Mouse (Mus musculus) heart, postnatal 0 days (tissue): Measurements from ENCODE around the gene Ncam1. TPM values are rescaled to one million over a fixed set of nuclear protein-coding genes. Genes with fewer than 3 reads are reported as not detected.

Source experiments
- ATAC-seq: fragments of 200-750 bp; cut with Nextera tagmentation; 2 replicates; pipeline ENCODE4 v1.8.0; 2017; ENCODE audit warnings: low read depth, moderate number of reproducible peaks, moderate library complexity; ENCODE audit not compliant: insufficient read depth
- DNase-seq: peaks from one replicate; pipeline ENCODE4 v3.0.0-alpha.2; 2016; ENCODE audit warnings: low spot score
- H3K27ac ChIP-seq: fragments of 300-500 bp; sonication (generic); 2 replicates; pipeline ENCODE4 v1.5.1; 2014; ENCODE audit warnings: low read depth, mild to moderate bottlenecking
- H3K27me3 ChIP-seq: fragments of 300-500 bp; sonication (generic); 2 replicates; pipeline ENCODE4 v1.6.1; 2014; ENCODE audit warnings: low read length, mixed read lengths; ENCODE audit not compliant: control insufficient read depth, insufficient read depth
- H3K36me3 ChIP-seq: fragments of 300-500 bp; sonication (generic); replicated peaks from 2 replicates; pipeline ENCODE4 v1.6.1; 2014; ENCODE audit warnings: low read length, mixed read lengths; ENCODE audit not compliant: control insufficient read depth, insufficient read depth
- H3K4me1 ChIP-seq: fragments of 300-500 bp; sonication (generic); 2 replicates; pipeline ENCODE4 v1.6.1; 2014; ENCODE audit warnings: antibody characterized with exemption; ENCODE audit not compliant: control insufficient read depth, insufficient read depth
- H3K4me2 ChIP-seq: fragments of 300-500 bp; sonication (generic); 2 replicates; pipeline ENCODE4 v1.6.1; 2014; ENCODE audit warnings: low read depth, mild to moderate bottlenecking, low read length, moderate library complexity
- H3K4me3 ChIP-seq: fragments of 300-500 bp; sonication (generic); 2 replicates; pipeline ENCODE4 v1.5.1; 2014; ENCODE audit warnings: low read depth, low read length
- H3K9ac ChIP-seq: fragments of 300-500 bp; sonication (generic); replicated peaks from 2 replicates; pipeline ENCODE4 v1.6.1; 2014; ENCODE audit warnings: low read depth, low read length, mixed read lengths
- H3K9me3 ChIP-seq: fragments of 300-500 bp; sonication (generic); replicated peaks from 2 replicates; pipeline ENCODE4 v1.6.1; 2016; ENCODE audit warnings: low read length; ENCODE audit not compliant: control insufficient read depth
- CTCF ChIP-seq: IDR thresholded peaks from 2 replicates; pipeline ENCODE4 v1.5.1; 2016; ENCODE audit warnings: antibody characterized with exemption, control low read depth, low read depth
- EP300 ChIP-seq: IDR thresholded peaks from 2 replicates; pipeline ENCODE4 v1.6.1; 2016; ENCODE audit warnings: antibody characterized with exemption, low read depth
- WGBS: fragments of 180-500 bp; shearing (Covaris S2); extraction: QIAGEN DNeasy Blood & Tissue Kit; methylation state at CpG from one replicate; pipeline ENCODE4 v1.1.7; 2014; 5-methylcytosine and 5-hydroxymethylcytosine counted together
- polyA plus RNA-seq: library from polyadenylated mRNA; unstranded; fragments of >200 nt; fragmentation: Nextera tagmentation; extraction: Ambion mirVana; gene quantifications from 2 replicates; pipeline ENCODE4 v1.2.1, GENCODE M21; 2015
- total RNA-seq: library from RNA; depleted of rRNA; stranded (reverse); fragments of >200 nt; gene quantifications from 2 replicates; pipeline ENCODE4 v1.2.3, GENCODE M21; 2014; ENCODE audit warnings: low replicate concordance

Ncam1 gene
- total and polyA plus RNA-seq, 2 experiments from 2014 or later: 91.4 to 154 TPM

GRCm38 (mm10) chr9:49530739-49531138, 268.0 kb downstream of the Ncam1 start:
- Histone ChIP-seq H3K4me1 (no peaks in the 10 kb centered on the region), H3K9ac (no peak overlapping the region), H3K36me3 (no peaks in the 10 kb centered on the region; the same call in 1 of the 2 replicates), H3K27me3 (no peaks in the 10 kb centered on the region), H3K4me3 (no peak overlapping the region), H3K27ac (no peak overlapping the region), H3K9me3 (no peaks in the 10 kb centered on the region), H3K4me2 (no peak overlapping the region)
- ATAC-seq (no peak), DNase-seq (no peak)
- TF ChIP-seq CTCF (no peak), EP300 (no peak)
- 77% methylated on average over 4 of the region's 4 CpGs for WGBS

DNA sequence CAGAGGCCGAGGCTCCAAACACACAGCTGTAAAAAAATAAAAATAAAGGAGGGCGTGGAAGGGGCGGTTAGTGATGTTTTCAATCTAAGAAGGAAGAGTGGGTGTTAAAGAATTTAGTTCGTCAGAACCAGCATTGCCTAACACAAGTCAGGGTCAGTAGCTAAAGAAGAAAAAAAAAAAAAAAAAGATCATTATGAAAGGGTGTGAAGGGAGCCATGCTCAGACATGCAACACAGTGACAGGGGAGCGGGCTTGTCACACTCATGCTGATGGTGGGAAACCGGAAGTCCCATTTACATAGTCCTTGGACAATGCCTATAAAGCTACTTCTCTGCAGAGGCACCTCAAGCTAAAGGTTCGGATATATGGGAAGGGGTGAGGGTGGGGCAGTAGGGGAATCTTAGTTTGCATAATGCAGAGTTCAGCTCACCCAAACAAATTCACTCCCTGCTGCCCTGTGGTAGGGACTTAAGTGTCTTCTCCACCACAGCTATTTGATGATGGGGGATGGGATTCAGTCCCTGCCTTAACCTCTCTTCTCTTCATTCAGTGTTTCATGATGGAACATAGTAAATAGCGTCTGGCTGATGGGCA, 269.3 kb downstream of the Ncam1 start:
- H3K9ac ChIP-seq: no peak overlapping the region
- H3K27me3 ChIP-seq: no peaks in the 10 kb centered on the region
- no peak for DNase-seq
- no peaks in the 10 kb centered on the region for H3K9me3 ChIP-seq
- H3K4me1 ChIP-seq: no peaks in the 10 kb centered on the region
- TF ChIP-seq EP300: no peak
- no peak for TF ChIP-seq CTCF
- 80% methylated on average over 8 of the region's 8 CpGs for WGBS
- no peak for ATAC-seq
- no peak overlapping the region for H3K27ac ChIP-seq
- no peak overlapping the region for H3K4me3 ChIP-seq
- no peaks in the 10 kb centered on the region; the same call in 1 of the 2 replicates for H3K36me3 ChIP-seq
- H3K4me2 ChIP-seq: no peak overlapping the region

DNA sequence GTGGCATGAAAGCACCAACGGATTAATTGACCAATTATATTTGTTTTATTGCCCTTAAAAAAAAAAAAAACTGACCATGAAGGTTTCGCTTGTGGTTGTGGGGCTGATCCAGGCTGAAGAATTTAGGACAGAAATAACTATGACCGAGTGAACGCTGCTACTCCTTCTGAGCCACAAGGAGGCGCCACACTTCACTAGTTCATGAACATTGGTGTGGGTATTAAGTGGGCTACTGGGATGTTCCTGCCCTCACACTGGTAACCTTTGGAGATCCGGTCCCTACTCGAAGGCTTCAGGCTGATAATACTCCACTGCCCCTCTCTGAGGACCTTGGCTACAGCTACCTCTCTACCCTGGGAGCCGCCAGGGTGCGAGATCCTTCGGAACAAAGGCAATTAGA, 269.8 kb downstream of the Ncam1 start:
- TF ChIP-seq EP300 (no peak), CTCF (peak; percentile 54)
- no peaks in the 10 kb centered on the region for H3K4me1 ChIP-seq
- no peaks in the 10 kb centered on the region for H3K9me3 ChIP-seq
- no peaks in the 10 kb centered on the region; the same call in 1 of the 2 replicates for H3K36me3 ChIP-seq
- H3K27ac ChIP-seq: no peak overlapping the region
- no peaks in the 10 kb centered on the region for H3K27me3 ChIP-seq
- no peak; the same call in 1 of the 2 replicates for ATAC-seq
- peak; percentile 15 for DNase-seq
- no peak overlapping the region for H3K4me2 ChIP-seq
- H3K4me3 ChIP-seq: no peak overlapping the region
- no peak overlapping the region for H3K9ac ChIP-seq
- 65% methylated on average over 10 of the region's 10 CpGs for WGBS

DNA sequence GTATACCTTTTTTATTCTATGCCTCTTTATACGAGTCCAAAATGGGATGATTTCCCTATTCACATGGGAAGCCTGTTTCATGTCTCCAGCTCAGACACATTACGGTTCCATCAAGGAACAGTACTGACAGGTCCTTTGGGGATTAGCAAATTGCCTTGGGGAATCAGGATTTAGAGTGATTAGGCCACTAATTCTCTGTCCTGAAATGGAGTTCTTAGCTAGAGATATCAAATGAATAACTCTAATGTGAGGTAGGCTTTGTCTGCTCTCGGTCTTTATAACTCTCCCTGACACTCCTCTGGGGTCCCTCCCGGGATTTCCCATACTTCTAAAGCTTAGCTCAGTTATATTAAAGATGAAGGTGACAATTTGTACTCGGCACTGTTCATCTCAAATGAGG, 270.7 kb downstream of the Ncam1 start:
- Histone ChIP-seq H3K9me3 (no peaks in the 10 kb centered on the region), H3K27ac (no peak overlapping the region), H3K36me3 (peaks cover 2% of the 10 kb centered on the region; the same call in 1 of the 2 replicates), H3K4me1 (no peaks in the 10 kb centered on the region), H3K4me3 (no peak overlapping the region), H3K4me2 (no peak overlapping the region), H3K27me3 (no peaks in the 10 kb centered on the region), H3K9ac (no peak overlapping the region)
- TF ChIP-seq EP300 (no peak), CTCF (no peak)
- 91% methylated on average over 5 of the region's 5 CpGs for WGBS
- DNase-seq (no peak), ATAC-seq (no peak)

DNA sequence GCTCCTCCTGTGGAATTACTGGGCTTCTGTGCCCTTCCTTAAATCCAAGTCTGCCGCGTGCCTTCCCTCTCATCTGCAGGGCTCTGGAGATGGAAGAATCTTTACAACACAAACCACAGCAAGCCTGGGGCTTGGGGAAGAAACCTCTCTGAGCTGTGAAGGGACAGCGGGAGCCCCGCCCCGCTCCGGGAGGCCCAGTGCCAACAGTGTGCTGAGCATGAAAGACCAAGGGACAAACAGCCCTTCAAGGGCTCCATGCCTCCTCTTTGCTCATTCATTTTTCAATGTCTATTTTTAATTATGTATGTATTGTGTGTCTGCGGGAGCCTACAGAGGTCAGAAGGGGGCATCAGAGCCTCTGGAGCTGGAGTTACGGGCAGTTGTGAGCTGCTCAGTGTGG, 271.4 kb downstream of the Ncam1 start:
- Histone ChIP-seq H3K4me3 (no peak overlapping the region), H3K27ac (no peak overlapping the region), H3K4me2 (no peak overlapping the region), H3K9me3 (no peaks in the 10 kb centered on the region), H3K36me3 (peaks cover 8% of the 10 kb centered on the region), H3K9ac (no peak overlapping the region), H3K27me3 (no peaks in the 10 kb centered on the region), H3K4me1 (no peaks in the 10 kb centered on the region)
- peak; percentile 11 for DNase-seq
- WGBS: 51% methylated on average over 8 of the region's 8 CpGs
- no peak for TF ChIP-seq EP300
- no peak for TF ChIP-seq CTCF
- ATAC-seq: peak; percentile 58

- H3K36me3 ChIP-seq: peaks cover 28% of the 10 kb centered on the region
- H3K27ac ChIP-seq: no peak overlapping the region
- H3K9me3 ChIP-seq: no peaks in the 10 kb centered on the region
- H3K4me2 ChIP-seq: no peak overlapping the region
- H3K9ac ChIP-seq: no peak overlapping the region
- no peaks in the 10 kb centered on the region for H3K27me3 ChIP-seq
- no peak overlapping the region for H3K4me3 ChIP-seq
- TF ChIP-seq CTCF (no peak), EP300 (no peak)
- no peaks in the 10 kb centered on the region for H3K4me1 ChIP-seq
- ATAC-seq (no peak), DNase-seq (no peak)
- 76% methylated on average over 9 of the region's 9 CpGs for WGBS
Measured at GRCm38 (mm10) chr9:49524721-49525120, 274.0 kb downstream of the Ncam1 start.
